Mouse (Mus musculus) CH12.LX (cell line): ENCODE measurements around the gene Spryd3.
"Not testable (repeated sequence)": the region's sequence is repeated elsewhere in the genome, so short reads cannot be mapped to it uniquely, and the experiment has no call there.

Experiments used
- BHLHE40 ChIP-seq: IDR thresholded peaks from 2 replicates; pipeline ENCODE4 v1.6.1; 2011; ENCODE audit warnings: mild to moderate bottlenecking, low read depth, low read length, improper control_type of control experiment
- CTCF ChIP-seq, 2 experiments: IDR thresholded peaks in 1 of 2; conservative IDR thresholded peaks in 1 of 2; 2 replicates each; pipeline ENCODE4 v1.5.1; 2011 to 2012; ENCODE audit warnings: low read depth in 2 of 2, low read length in 2 of 2, improper control_type of control experiment in 1 of 2, inconsistent platforms in 1 of 2, mild to moderate bottlenecking in 1 of 2, moderate library complexity in 1 of 2
- GABPA ChIP-seq: IDR thresholded peaks from 2 replicates; pipeline ENCODE4 v1.6.1; 2012; ENCODE audit warnings: low read depth, low read length, improper control_type of control experiment, inconsistent platforms; ENCODE audit not compliant: insufficient replicate concordance
- IRF4 ChIP-seq: IDR thresholded peaks from 2 replicates; pipeline ENCODE4 v1.6.1; 2014; ENCODE audit warnings: low read depth, mild to moderate bottlenecking, inconsistent platforms, low read length, improper control_type of control experiment
- JUND ChIP-seq: conservative IDR thresholded peaks from 2 replicates; pipeline ENCODE4 v1.6.1; 2011; ENCODE audit warnings: low read depth, low read length, improper control_type of control experiment
- NRF1 ChIP-seq: IDR thresholded peaks from 2 replicates; pipeline ENCODE4 v1.6.1; 2014; ENCODE audit warnings: low read depth, mild to moderate bottlenecking, inconsistent platforms, low read length, improper control_type of control experiment, moderate library complexity
- POLR2A ChIP-seq: IDR thresholded peaks from 2 replicates; pipeline ENCODE4 v1.6.1; 2011; ENCODE audit warnings: low read depth, mild to moderate bottlenecking, improper control_type of control experiment, low read length

DNA sequence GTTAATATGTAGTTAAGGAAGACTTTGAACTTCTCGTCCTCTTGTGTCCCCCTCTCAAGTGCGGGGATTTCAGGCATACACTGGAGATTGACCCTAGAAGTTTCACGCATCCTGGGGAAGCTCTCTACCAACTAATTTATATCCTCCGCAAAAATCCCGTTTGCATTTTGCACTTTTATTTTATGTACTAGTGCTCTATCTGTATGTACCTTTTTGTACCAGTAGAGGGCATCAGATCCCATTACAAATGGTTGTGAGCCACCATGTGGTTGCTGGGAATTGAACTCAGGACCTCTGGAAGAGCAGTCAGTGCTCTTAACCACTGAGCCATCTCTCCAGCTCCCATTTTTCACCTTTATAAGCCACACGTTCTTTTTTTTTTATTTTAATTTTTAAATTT is 19.0 kb upstream of the Spryd3 start:
- TF ChIP-seq CTCF (conservative IDR thresholded peaks at IDR 0.05 in 1 of 2, IDR thresholded peaks at IDR 0.05 in 1 of 2; ENCODE audit: low read depth in 2 of 2, low read length in 2 of 2): peak; percentile 22 to 40; a peak in 3 of 4 replicates
- TF ChIP-seq IRF4, JUND, GABPA, POLR2A, BHLHE40, NRF1: not testable (repeated sequence)
